Mouse (Mus musculus) kidney, adult 8-10 months (tissue): ENCODE results near the gene Hpcal1.
A peak's percentile ranks its signal among the peaks of the same experiment; 100 is the strongest.

Source experiments
- DNase-seq, 2 experiments: peaks; one replicate each; pipeline ENCODE4 v3.0.0; 2022

Hpcal1 gene

GRCm38 (mm10) chr12:17690564-17691281, at the start of gene Hpcal1:
Gene Hpcal1 (plus strand): TSS chr12:17690856.
- peak; percentile 94 to 98 for DNase-seq

- DNase-seq, result no peak
Observed at GRCm38 (mm10) chr12:17641269-17641668, 49.4 kb upstream of the Hpcal1 start.

- DNase-seq, result no peak
Observed at GRCm38 (mm10) chr12:17644385-17645222, 46.1 kb upstream of the Hpcal1 start.

GRCm38 (mm10) chr12:17646457-17646856, 44.2 kb upstream of the Hpcal1 start:
- DNase-seq, result no peak

DNA sequence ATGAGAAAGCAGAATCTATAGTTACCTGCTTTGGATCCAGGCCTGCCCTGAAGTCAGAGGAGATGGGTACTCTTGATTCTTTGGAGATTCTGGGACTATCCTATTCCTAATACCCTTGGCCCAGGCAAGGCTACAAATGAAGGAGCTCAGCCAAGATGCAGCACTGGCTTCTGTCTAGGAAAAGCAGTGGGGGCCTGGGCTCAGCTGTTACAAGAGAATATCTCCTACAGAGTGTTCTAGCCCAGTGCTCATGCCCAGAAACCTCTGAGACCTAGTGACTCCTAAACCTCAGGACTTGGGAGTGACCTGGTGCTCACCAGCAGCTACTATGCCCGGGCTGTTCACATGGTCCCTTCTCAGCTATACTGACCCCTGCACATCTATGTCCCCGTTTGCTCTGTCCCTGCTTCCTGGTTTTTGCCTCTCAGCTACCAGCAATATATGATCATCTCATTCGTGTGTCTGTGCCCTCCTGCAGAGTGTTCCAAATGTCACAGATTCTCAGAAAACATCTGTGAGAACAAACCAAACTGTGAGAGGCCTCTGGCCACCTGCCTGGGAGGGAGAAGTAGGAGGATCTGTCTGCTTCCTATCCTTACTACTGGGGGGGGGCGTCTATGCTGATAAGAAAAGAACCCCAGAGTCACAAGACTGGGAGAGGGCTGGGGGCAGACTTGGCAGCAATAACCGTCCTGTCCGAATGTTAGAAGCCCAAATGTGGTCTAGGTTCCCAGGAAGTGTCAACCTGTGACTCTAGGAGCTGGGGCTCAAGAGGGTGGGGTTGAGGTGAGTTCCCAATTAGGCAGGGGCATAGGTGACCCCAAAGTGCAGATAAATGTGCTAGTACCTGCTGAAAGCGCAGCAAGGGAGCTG, 39.2 kb upstream of the Hpcal1 start:
- DNase-seq, result no peak

DNA sequence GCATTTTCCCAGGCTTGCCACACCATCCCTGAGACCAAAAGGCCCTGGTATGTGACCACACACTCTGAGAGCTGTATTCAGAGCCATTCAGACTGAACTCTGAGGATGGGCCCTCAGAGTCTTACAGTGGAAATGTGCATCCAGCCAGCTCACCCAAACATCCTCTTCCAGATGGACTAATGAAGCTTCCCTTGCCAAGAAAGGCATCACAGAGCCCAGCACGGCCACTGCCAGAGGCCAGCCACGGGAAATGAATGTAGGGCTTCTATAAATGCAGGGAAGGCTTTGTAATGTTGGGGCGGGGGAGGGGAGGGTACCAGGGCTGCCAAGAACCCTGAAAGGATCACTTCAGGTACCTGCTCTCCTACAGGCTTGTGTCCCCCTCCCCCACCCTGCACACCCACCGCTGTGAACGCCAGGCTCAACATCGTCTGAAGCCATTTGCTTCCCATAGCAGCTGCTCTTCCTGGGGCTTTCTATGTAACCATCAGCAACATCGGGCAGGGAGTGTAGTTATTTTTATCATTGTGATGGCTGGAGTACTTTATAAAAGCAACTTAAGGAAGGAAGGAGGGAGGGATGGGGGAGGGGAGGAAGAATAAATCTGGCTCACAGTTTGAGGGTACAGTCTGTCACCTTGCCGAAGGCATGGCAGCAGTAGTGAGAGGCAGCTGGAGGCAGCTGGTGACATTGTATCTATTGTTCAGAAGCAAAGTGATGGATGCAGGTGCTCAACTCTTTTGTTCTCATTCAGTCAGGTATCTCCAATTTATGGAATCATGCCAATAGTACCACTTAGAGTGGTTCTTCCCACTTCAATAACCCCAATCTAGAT, 38.2 kb upstream of the Hpcal1 start:
- no peak for DNase-seq

- no peak for DNase-seq
Observed at GRCm38 (mm10) chr12:17653051-17653783, 37.4 kb upstream of the Hpcal1 start.

DNA sequence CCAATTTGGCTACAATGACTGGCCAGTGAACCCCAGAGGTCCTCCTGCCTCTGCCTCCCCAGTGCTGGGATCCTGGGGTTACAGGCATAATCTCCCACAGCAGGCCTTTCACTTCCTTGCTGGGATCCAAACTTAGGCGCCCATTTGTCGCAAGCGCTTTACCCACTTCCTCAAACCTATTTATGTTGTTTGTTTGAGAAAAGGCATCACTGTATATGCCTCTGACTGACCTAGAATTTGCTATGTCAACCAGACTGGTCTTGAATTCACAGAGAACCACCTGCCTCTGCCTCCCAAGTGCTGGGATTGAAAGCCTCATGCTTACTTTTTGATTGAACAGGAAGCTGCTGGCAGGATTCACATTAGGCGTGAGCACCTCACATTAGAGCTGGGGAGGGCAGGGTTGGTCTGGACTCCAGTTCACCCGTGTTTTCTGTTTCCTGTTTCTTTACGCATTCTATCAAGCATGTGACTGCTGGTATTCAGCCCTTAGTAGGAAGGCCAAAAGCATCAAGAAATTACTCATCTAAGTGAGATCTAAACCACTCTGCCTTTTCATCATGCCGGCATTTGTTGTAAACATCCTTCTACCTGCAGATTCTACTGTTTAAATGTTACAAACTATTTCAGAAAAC, 33.0 kb upstream of the Hpcal1 start:
- DNase-seq, result no peak

DNA sequence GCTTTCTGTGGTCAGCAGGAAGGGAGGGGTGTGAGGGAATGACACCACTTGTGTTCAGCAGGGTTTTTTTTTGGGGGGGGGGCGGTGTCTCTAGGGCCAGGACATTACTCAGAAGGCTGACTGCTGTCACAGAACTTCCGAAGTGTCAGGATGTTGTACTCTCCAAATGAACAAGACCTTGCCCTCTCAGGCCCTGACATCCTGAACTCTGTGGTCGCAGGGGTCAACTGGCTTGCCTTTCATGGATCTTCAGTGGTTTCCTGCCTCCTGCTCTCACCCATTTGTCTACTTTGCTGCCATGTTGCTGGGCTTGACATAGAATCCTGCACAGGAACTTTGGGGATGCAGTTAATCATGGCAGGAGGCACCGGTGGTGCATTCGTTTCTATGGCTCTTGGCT, 32.1 kb upstream of the Hpcal1 start:
- DNase-seq, result no peak

GRCm38 (mm10) chr12:17661483-17661920, 29.2 kb upstream of the Hpcal1 start:
- DNase-seq, result peak; percentile 14 to 40

DNA sequence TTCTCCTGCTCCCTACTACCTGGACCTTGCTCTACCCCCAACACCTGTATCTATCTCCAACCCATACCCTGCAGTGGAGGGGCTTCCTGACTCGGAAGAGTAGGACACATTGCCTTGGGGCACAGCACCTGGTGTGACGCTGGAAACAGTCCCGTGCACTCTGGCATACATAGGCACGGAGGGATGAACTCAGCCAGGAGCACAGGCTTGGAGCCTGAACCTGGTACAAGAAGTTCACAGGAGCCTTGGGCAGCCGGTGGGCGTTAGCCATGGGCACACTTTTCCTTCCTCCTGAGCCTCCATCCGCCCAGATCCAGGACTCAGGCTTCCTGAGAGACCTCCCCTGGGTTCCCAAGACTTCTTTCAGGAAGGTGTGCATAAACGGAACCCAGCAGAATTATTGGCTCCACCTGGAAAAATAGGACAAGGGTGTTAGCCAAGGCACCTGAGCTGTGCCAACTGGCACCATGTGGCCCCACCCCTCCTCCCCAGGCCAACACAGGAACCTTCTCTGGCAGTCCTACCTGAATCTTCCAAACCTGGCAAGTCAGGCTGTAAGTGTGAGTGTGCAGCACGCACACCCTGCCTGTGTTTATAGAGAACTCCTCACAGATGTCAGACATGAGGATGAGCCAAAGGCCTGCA, 26.5 kb upstream of the Hpcal1 start:
- DNase-seq, result peak; percentile 24 to 44

- DNase-seq, result peak; percentile 64 to 83
Observed at GRCm38 (mm10) chr12:17665906-17666326, 24.7 kb upstream of the Hpcal1 start.

DNA sequence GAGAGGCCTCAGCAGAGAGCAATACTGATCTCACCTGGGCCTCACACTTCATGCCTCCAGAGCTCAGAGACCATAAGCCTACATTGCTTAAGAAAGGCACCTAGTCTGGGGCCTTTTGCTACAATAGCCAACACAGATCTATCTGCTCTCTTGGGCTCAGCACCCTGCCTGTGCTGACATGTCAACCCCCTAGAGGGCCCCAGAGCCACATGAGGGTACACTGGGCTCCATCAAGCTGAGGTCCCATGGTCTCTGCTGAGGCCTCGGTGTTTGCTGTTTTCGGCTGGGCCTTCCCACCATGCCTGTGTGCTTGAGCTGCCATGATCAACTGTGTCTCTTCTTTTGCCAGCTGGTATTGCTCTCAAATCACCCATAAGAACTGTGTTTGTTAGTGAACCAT, 24.0 kb upstream of the Hpcal1 start:
- DNase-seq, result peak; percentile 34 to 53

- no peak for DNase-seq
Observed at GRCm38 (mm10) chr12:17673729-17674128, 16.9 kb upstream of the Hpcal1 start.

GRCm38 (mm10) chr12:17674182-17674812, 16.4 kb upstream of the Hpcal1 start:
- no peak for DNase-seq

- DNase-seq, result no peak
Observed at GRCm38 (mm10) chr12:17677743-17678142, 12.9 kb upstream of the Hpcal1 start.

DNA sequence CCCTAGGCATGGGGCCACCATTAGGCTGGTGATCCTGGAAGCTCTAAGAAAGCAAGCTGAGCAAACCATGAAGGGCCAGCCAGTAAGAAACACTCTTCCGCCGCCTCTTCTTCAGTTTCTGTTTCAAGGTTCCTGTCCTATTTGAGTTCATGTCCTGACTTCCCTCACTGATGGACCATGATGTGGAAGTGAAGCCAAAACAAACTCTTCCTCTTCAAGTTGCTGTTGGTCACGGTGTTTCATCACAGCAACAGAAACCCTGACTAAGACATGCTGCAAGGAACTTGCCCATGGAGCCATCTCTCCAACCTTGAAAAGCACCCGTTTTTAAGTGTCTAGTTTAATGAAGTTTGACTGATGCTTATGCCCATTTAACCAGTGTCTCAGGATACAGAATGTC, 11.1 kb upstream of the Hpcal1 start:
- no peak for DNase-seq

GRCm38 (mm10) chr12:17682161-17682560, 8.5 kb upstream of the Hpcal1 start:
- no peak for DNase-seq

- no peak for DNase-seq
Observed at GRCm38 (mm10) chr12:17684315-17684714, 6.3 kb upstream of the Hpcal1 start.

GRCm38 (mm10) chr12:17686116-17686515, 4.5 kb upstream of the Hpcal1 start:
- no peak for DNase-seq
